Mouse (Mus musculus) cerebellum, postnatal 14 days (tissue): ENCODE results near the gene Gbx2.

ENCODE experiments used
- DNase-seq, 2 experiments: peaks; one replicate each; pipeline ENCODE4 v3.0.0; 2021; ENCODE audit warnings: mixed read lengths in 2 of 2

Gene Gbx2

GRCm38 (mm10) chr1:89934316-89935260, 3.6 kb upstream of the Gbx2 start:
- DNase-seq, result no peak

GRCm38 (mm10) chr1:89933786-89934185, 2.8 kb upstream of the Gbx2 start:
- no peak for DNase-seq

GRCm38 (mm10) chr1:89933028-89933427, 2.0 kb upstream of the Gbx2 start:
- DNase-seq, result no peak

- DNase-seq, result no peak
Observed at GRCm38 (mm10) chr1:89932616-89933015, 1.6 kb upstream of the Gbx2 start.

GRCm38 (mm10) chr1:89932021-89932423, 1.0 kb upstream of the Gbx2 start:
- no peak for DNase-seq

GRCm38 (mm10) chr1:89930551-89930950, 428 bp downstream of the Gbx2 start:
- DNase-seq, result no peak

GRCm38 (mm10) chr1:89929721-89930505, 1.1 kb downstream of the Gbx2 start:
- DNase-seq, result no peak

GRCm38 (mm10) chr1:89929181-89929580, 1.8 kb downstream of the Gbx2 start:
- no peak for DNase-seq

- no peak for DNase-seq
Observed at GRCm38 (mm10) chr1:89928676-89929075, 2.3 kb downstream of the Gbx2 start.

GRCm38 (mm10) chr1:89927061-89927661, 3.8 kb downstream of the Gbx2 start:
- no peak for DNase-seq

- DNase-seq, result no peak
Observed at GRCm38 (mm10) chr1:89926583-89927060, 4.4 kb downstream of the Gbx2 start.

GRCm38 (mm10) chr1:89925501-89926190, 5.3 kb downstream of the Gbx2 start:
- no peak for DNase-seq

- no peak for DNase-seq
Observed at GRCm38 (mm10) chr1:89923642-89924020, 7.3 kb downstream of the Gbx2 start.

- no peak for DNase-seq
Observed at GRCm38 (mm10) chr1:89922883-89923641, 7.9 kb downstream of the Gbx2 start.

GRCm38 (mm10) chr1:89922282-89922681, 8.7 kb downstream of the Gbx2 start:
- no peak for DNase-seq

- no peak for DNase-seq
Observed at GRCm38 (mm10) chr1:89921806-89922205, 9.2 kb downstream of the Gbx2 start.

- no peak for DNase-seq
Observed at GRCm38 (mm10) chr1:89919206-89919605, 11.8 kb downstream of the Gbx2 start.

- no peak for DNase-seq
Observed at GRCm38 (mm10) chr1:89918111-89918510, 12.9 kb downstream of the Gbx2 start.

GRCm38 (mm10) chr1:89913611-89914010, 17.4 kb downstream of the Gbx2 start:
- no peak for DNase-seq

GRCm38 (mm10) chr1:89912392-89912791, 18.6 kb downstream of the Gbx2 start:
- DNase-seq, result no peak

- DNase-seq, result peak in 1 of 2 experiments; percentile 41
Observed at GRCm38 (mm10) chr1:89909796-89910195, 21.2 kb downstream of the Gbx2 start.

- no peak for DNase-seq
Observed at GRCm38 (mm10) chr1:89902641-89903040, 28.3 kb downstream of the Gbx2 start.
